Mouse (Mus musculus): ENCODE measurements at regions not wholly inside any gene's neighbourhood (a gene's known extent, or its start where the extent isn't known, plus 50 kb on each side); places are given as distances from the start of the nearest gene placed in this dataset.

DNA sequence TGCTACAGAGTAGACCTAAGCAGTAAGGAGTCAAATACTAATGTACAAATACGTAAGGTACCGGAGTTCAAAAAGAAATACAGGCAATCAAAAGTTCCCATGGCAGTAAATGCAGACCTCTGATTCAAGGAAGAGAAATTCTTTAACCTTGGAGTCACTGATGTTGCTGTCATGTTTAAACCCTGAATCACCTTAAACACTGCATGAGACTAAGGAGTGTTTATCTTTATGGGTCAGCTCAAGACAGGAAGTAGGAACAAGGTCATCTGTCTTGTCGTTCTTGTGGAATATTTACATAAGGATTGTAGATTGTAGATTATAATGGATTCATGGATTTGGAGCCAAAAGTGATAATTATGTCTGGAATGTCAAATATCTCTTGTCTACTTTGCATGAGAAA, 1708.7 kb upstream of the Slc10a2 start:
- no peak for DNase-seq

DNA sequence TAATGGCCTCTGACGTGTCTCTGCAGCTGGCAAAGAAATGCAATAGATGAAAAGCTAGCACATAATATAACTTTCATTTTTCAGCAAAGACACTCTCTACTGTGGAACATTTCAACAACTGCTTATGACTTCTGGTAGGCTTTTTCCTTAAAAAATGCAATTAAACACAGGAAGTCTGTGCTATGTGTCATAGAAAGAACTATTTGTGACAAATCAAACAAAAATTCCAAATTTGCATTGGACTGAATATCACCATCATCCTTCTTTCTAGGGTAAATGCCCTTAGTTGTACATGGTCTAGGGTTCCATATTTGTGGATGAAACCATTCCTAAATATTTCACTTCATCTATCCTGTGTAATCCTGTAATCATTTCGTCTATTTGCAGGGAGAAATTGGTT, 1702.0 kb upstream of the Slc10a2 start:
- DNase-seq = no peak

DNA sequence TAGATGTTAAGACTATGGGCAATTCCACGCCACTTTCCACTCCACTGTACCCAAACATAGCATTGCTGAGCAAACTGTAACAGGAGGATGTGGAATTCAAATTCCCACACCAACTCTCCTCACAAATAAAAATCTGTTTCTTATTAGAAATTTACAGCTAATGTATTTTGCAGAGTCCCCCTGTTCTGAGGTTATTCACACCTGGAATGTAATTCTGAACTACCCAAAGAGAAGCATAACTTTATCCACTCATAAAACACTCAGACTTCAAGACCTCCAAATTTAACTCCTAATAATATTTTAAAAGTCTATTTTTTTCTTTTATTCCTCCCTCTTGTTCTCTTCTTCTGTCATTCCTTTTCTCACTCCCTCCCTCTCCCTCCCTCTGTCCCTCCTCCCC, 1698.0 kb upstream of the Slc10a2 start:
- no peak for DNase-seq

- no peak for DNase-seq
Measured at GRCm38 (mm10) chr8:6801076-6801475, 1695.9 kb upstream of the Slc10a2 start.

DNA sequence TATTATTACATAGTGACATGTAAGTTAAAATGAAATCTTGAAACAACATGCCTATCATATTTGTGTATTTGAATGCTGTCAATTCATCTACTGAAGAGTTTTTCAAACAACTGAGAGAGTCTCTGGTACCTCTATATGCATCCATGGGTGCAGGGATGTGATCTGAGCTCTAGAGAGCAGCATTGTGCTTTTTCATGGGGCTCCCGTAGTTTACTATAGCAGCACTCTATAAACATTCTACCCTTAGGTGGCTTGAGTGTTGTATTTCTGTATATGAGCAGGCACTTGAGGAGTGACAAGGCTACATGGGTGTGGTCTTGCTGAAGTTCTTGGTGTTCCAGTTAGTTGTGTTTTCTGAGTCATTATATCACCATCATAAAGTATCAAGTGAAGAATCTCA, 1683.9 kb upstream of the Slc10a2 start:
- no peak for DNase-seq

DNA sequence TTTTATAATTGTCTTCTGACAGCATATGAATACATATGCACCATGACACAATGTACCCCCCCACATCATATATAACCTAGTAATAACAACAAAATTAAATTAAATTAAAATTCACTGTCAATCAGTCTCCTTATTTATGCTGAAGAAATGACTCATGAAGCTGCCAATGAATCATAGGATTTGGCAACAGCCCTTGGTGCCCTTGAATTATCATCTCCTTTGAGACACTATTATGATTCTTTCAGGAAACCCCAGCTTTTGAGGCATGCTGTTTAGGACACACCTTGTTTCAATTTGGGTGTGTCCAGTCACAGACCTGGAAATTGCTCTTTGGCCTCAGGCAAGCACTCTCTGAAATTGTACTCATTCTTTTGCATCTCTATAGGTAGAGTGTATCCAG, 1675.8 kb upstream of the Slc10a2 start:
- no peak for DNase-seq

DNA sequence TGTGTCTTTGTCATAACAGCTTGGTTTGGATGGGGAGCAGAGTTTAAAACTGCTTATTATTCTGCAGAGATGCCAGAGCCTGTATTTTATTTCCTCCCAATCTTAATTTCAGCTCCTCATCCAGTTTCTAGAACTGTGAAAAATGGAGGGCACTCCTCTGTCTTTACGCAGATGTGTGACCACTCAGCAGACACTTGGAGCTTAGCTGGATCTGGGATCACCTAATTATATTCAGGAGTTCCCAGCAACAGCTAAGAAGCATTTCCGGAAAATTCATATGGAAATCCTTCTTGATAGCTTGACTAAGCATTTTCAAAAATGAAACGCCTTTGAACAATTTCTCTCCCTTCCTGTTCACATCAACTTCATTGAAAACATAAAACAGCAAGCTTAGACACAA, 1670.0 kb upstream of the Slc10a2 start:
- DNase-seq = no peak

GRCm38 (mm10) chr8:6729571-6729970, 1624.4 kb upstream of the Slc10a2 start:
- no peak for DNase-seq

DNA sequence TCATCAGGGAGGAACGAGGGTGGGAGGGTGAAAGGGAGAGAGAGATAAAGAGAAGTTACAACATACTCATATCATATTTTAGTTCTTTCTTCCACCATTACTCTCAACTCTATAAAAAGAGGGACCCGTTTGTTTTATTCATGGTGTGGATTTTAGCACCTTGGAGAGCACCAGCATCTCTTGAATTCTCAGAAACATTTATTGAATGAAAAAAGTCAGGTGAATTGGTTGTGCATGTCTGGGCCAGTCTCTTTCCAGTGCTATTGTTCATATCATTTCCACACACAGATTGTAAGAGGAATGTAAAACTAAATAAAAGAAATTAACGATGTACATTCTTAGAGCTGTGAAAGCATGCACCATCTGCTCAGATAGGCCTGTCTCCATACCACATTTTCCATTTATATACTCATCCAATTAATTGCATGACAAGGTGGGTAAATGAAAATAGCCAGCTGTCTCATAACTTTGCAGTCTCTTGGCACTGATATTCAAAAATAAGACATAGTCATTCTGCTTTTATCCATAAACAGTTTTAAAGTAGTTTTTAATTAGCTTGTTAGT, 1603.8 kb upstream of the Slc10a2 start:
- DNase-seq = no peak

- no peak for DNase-seq
Measured at GRCm38 (mm10) chr8:6688595-6688994, 1583.4 kb upstream of the Slc10a2 start.

DNA sequence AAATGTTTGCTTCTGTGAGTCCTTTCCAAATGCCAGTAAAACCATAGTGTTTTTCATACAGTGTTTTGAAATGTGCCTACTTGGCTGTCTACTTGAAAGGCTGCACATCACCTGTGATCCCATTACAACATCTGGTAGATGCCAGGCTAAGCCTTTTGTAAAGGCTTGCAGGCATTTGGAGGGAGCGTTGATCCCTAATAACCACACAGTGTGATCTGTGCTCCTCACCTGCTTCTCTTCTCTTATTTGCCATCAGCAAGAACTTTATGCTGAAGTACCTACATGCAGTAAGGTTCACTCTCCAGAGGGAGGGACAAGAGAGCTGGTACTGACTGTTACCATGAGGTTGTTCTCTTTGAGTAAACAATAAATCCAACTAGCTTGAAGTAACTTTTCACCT, 1553.7 kb upstream of the Slc10a2 start:
- no peak for DNase-seq

DNA sequence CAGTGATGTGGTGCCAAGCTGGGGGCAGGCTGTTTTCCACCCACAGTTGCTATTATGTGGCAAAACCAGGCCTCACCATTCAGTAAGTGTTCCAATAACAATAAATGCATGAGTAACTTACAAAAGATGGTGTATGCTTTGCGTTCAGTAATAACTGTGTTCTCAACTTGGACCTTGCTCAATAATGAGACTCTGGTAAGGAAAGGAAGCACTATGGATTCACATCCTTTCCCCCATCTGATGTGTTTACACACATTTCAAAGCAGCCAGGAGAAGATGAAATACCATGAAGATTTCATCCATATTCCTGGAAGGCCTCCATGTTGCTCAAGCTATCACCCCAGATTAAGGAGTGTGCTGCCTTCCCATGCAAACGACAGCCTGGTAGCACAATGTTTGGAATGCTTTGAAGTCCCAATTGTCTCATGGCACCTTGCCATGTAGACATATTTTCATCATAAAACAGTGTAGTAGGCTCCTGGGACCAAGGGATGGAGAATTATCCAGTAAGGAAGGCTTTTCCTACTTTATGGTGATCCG, 1552.4 kb upstream of the Slc10a2 start:
- DNase-seq = no peak

DNA sequence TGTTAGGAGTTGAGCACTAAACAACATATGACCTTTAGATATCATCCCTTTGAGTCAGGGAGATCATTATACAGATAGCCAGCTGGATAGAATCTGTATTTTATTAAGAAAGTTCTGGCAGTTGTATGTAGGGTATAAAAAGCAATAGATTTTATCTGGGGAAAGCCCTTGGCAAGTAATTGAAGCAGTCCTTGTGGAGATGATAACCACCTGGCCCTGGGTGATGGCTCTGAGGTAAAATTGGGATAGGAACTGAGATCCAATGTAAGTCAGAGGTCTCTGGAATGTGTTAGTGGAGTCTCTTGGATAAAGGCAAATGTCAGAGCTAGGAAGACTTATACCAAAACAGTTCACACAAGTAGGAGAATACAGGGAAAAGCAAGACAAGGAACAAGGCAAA, 1547.0 kb upstream of the Slc10a2 start:
- no peak for DNase-seq

- DNase-seq = no peak
Measured at GRCm38 (mm10) chr8:6648083-6648482, 1542.9 kb upstream of the Slc10a2 start.

GRCm38 (mm10) chr8:6645287-6645957, 1540.3 kb upstream of the Slc10a2 start:
- no peak for DNase-seq

- DNase-seq = no peak
Measured at GRCm38 (mm10) chr8:6644396-6644795, 1539.2 kb upstream of the Slc10a2 start.

DNA sequence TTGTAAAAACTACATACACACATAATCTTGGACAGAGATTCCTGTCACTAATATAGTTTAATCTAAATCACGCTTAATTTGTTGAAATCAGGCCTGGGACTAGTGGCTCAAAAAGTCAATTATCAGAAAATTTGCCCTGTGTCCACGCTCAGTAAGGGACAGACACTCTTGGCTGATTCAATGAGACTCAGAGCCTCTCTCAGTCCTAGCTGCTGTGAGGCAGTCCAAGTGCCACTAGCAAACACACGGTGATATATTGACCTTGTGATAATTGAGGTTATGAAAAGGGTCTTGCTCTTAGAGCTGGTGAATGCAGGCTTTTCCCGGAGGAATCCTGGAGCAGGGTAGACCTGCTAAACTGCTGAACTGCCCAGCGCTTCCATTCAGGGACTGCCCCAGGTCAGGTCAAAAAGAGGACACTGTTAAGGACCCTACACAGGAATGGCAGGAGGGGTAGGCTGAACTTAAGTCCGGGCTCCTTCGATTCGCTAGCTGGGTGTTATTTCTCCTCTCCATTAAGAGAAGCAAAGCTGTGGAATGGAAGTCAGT, 1521.9 kb upstream of the Slc10a2 start:
- DNase-seq = no peak

DNA sequence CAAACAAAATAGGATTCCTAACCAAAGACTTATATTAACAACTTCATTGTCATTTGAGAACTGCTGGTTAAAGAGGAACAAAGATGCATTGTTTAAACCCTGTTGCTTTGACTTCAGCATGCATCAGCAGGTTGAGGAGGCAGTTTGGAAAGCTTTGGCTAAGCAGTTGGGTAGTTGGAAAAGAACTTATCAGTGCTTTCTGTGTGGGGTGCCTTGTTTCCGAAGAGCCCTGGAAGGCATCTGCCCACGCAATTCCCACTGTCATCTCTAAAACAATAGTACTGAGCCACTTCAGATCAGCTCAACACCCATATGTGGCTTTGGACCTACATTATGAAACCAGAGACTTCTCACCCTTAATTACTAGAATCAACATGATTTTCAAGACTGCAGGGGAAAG, 1503.7 kb upstream of the Slc10a2 start:
- no peak for DNase-seq

DNA sequence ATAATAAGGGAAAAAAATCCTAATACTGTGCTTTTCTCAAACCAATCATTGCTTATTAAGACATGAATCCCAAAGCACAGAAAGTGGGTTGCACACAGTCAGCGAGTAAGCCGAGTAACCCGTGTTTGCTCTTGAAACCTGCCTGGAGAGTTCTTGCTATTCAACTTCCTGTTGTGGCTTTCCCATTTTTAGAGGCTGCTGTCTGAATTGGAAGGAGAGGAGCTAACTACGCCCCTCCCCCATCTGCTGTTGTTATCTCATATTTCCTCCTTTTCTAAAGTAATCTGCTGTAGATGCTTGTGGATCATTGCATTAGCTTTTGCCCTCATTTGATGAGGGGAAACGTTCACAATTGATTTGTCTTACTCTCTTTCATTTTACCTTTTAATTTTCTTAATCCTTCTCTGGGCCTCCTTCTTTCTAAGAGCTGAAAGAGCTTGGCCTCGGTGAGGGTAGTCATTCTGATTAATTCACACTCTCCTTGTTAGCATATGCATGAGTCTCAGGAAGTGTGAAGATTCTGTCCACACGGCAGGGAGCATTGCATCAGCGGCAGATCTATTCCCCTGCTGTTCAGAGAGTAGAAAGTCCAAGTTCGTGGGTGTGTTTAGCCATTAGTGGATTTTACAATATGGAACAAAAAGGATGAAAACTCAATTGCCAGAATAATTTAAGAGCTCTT, 1501.8 kb upstream of the Slc10a2 start:
- peak in 1 of 2 experiments; percentile 2 for DNase-seq

GRCm38 (mm10) chr8:6604232-6604804, 1499.2 kb upstream of the Slc10a2 start:
- peak; percentile 5 to 11 for DNase-seq

DNA sequence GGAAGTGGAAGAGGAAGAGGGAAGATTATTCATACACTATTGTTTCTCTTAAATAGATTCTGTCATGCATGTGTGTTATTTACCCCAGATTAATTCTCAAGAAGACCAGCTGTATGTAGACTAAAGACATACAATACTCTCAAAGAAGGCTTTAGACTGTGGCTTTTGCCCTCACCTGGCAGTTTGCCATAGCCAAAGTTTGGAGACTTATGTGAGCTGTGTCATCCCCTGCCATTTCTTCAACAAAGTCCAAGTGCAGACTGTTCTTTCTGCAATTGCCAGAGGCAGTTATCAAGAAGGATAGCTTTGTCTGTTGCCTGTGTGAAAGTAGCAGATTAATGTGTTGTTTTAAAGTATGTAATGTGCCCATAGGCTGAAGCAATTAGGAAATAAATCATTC, 1485.0 kb upstream of the Slc10a2 start:
- DNase-seq = no peak

GRCm38 (mm10) chr8:6583337-6584096, 1478.4 kb upstream of the Slc10a2 start:
- DNase-seq = no peak

DNA sequence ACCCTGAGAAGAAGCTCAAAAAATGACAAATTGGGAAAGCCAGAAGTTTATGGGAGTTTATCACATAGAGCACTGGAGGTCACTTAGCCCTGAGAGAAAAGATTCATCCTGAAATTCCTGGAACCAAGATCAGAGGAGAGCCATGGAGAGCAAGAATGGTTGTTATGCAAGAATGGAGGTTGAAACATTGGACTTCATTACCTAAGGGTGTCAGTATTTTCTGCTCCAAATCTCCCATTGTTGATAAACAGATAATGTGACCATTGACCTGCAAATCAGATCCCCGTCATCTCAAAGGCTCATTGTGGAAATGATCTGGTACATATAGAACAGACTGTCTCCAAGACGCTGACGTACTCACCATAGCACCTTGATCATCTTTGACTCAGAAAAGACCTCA, 1477.6 kb upstream of the Slc10a2 start:
- DNase-seq = no peak

Measured in cerebellum, postnatal 25 days (tissue).